Mouse (Mus musculus): Measurements from ENCODE around the gene Ncoa1.

GRCm38 (mm10) chr12:4460990-4461389 is 16.0 kb downstream of the Ncoa1 start:
- TF ChIP-seq CTCF (IDR thresholded peaks at IDR 0.05; ENCODE audit: low read depth, low read length) (peak; percentile 60), POLR2A (IDR thresholded peaks at IDR 0.05; ENCODE audit: extremely low read depth, insufficient read depth, low read length) (no peak)

All from liver, adult 2 months (tissue).